Mouse (Mus musculus): ENCODE measurements at regions not wholly inside any gene's neighbourhood (a gene's known extent, or its start where the extent isn't known, plus 50 kb on each side); places are given as distances from the start of the nearest gene placed in this dataset.

GRCm38 (mm10) chr10:23707141-23707540, 79.9 kb downstream of the Rps12 start:
- H3K9ac ChIP-seq = no peak overlapping the region
- H3K4me2 ChIP-seq (replicated peaks) = no peak overlapping the region
- no peaks in the 10 kb centered on the region for H3K36me3 ChIP-seq (replicated peaks; ENCODE audit: control insufficient read depth, insufficient read depth)
- no peak overlapping the region for H3K27ac ChIP-seq
- H3K9me3 ChIP-seq (ENCODE audit: control insufficient read depth, low read length) = no peaks in the 10 kb centered on the region
- 85% methylated on average over 3 of the region's 3 CpGs for WGBS
- no peak for ATAC-seq (ENCODE audit: low FRiP score)
- no peak overlapping the region for H3K4me3 ChIP-seq (replicated peaks; ENCODE audit: low read length)
- no peaks in the 10 kb centered on the region for H3K4me1 ChIP-seq (replicated peaks; ENCODE audit: control insufficient read depth, insufficient read depth, low read length)
- no peak for DNase-seq (ENCODE audit: low spot score)
- no peaks in the 10 kb centered on the region for H3K27me3 ChIP-seq (ENCODE audit: control insufficient read depth, insufficient read depth, low read length)

DNA sequence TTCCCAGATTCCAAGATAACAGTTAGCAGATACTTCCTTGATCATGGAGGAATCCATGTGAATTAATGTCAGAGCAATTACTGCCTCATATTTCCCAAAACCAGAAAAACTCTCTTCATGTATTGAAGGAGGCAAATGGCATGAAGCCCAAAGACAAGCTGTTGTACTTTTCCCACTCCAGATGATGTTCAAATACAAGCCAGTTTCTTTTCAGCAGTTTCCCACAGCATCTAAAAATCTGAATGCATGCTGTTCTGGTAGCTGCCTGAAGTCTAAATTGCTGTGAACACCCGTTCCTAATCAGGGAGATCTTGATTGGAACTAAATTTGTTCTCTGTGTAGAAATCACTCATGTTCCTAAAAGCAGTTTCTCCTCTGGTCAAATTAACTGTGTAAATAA, 83.0 kb downstream of the Rps12 start:
- 83% methylated on average over 1 of the region's 1 CpGs for WGBS
- no peak overlapping the region for H3K9ac ChIP-seq
- H3K36me3 ChIP-seq (replicated peaks; ENCODE audit: control insufficient read depth, insufficient read depth) = no peaks in the 10 kb centered on the region
- no peaks in the 10 kb centered on the region for H3K27me3 ChIP-seq (ENCODE audit: control insufficient read depth, insufficient read depth, low read length)
- no peak overlapping the region for H3K4me3 ChIP-seq (replicated peaks; ENCODE audit: low read length)
- ATAC-seq (ENCODE audit: low FRiP score) (no peak), DNase-seq (ENCODE audit: low spot score) (no peak)
- no peak overlapping the region for H3K4me2 ChIP-seq (replicated peaks)
- H3K9me3 ChIP-seq (ENCODE audit: control insufficient read depth, low read length) = no peaks in the 10 kb centered on the region
- no peak overlapping the region for H3K27ac ChIP-seq
- H3K4me1 ChIP-seq (replicated peaks; ENCODE audit: control insufficient read depth, insufficient read depth, low read length) = no peaks in the 10 kb centered on the region

- no peak overlapping the region for H3K9ac ChIP-seq
- ATAC-seq (ENCODE audit: low FRiP score) (no peak), DNase-seq (ENCODE audit: low spot score) (no peak)
- 85% methylated on average over 2 of the region's 2 CpGs for WGBS
- H3K4me1 ChIP-seq (replicated peaks; ENCODE audit: control insufficient read depth, insufficient read depth, low read length) = no peaks in the 10 kb centered on the region
- no peaks in the 10 kb centered on the region for H3K27me3 ChIP-seq (ENCODE audit: control insufficient read depth, insufficient read depth, low read length)
- no peak overlapping the region for H3K4me3 ChIP-seq (replicated peaks; ENCODE audit: low read length)
- H3K4me2 ChIP-seq (replicated peaks) = no peak overlapping the region
- H3K36me3 ChIP-seq (replicated peaks; ENCODE audit: control insufficient read depth, insufficient read depth) = no peaks in the 10 kb centered on the region
- no peak overlapping the region for H3K27ac ChIP-seq
- H3K9me3 ChIP-seq (ENCODE audit: control insufficient read depth, low read length) = no peaks in the 10 kb centered on the region
Measured at GRCm38 (mm10) chr10:23691291-23691690, 95.8 kb downstream of the Rps12 start.

GRCm38 (mm10) chr10:23686969-23687368, 100.1 kb downstream of the Rps12 start:
- no peak for ATAC-seq (ENCODE audit: low FRiP score)
- Histone ChIP-seq H3K9ac (no peak overlapping the region), H3K4me1 (replicated peaks; ENCODE audit: control insufficient read depth, insufficient read depth, low read length) (no peaks in the 10 kb centered on the region), H3K27me3 (ENCODE audit: control insufficient read depth, insufficient read depth, low read length) (no peaks in the 10 kb centered on the region), H3K4me2 (replicated peaks) (no peak overlapping the region), H3K36me3 (replicated peaks; ENCODE audit: control insufficient read depth, insufficient read depth) (no peaks in the 10 kb centered on the region), H3K4me3 (replicated peaks; ENCODE audit: low read length) (no peak overlapping the region), H3K27ac (no peak overlapping the region), H3K9me3 (ENCODE audit: control insufficient read depth, low read length) (no peaks in the 10 kb centered on the region)
- no peak for DNase-seq (ENCODE audit: low spot score)
- WGBS = 59% methylated on average over 10 of the region's 10 CpGs

GRCm38 (mm10) chr10:23683078-23683477, 104.0 kb downstream of the Rps12 start:
- no peaks in the 10 kb centered on the region for H3K4me1 ChIP-seq (replicated peaks; ENCODE audit: control insufficient read depth, insufficient read depth, low read length)
- H3K27me3 ChIP-seq (ENCODE audit: control insufficient read depth, insufficient read depth, low read length) = no peaks in the 10 kb centered on the region
- DNase-seq (ENCODE audit: low spot score) (no peak), ATAC-seq (ENCODE audit: low FRiP score) (no peak)
- 94% methylated on average over 4 of the region's 4 CpGs for WGBS
- H3K27ac ChIP-seq = no peak overlapping the region
- no peak overlapping the region for H3K4me3 ChIP-seq (replicated peaks; ENCODE audit: low read length)
- H3K4me2 ChIP-seq (replicated peaks) = no peak overlapping the region
- no peaks in the 10 kb centered on the region for H3K36me3 ChIP-seq (replicated peaks; ENCODE audit: control insufficient read depth, insufficient read depth)
- no peak overlapping the region for H3K9ac ChIP-seq
- H3K9me3 ChIP-seq (ENCODE audit: control insufficient read depth, low read length) = no peaks in the 10 kb centered on the region

GRCm38 (mm10) chr10:23675911-23676310, 111.2 kb downstream of the Rps12 start:
- WGBS = 41% methylated on average over 6 of the region's 6 CpGs
- H3K27me3 ChIP-seq (ENCODE audit: control insufficient read depth, insufficient read depth, low read length) = no peaks in the 10 kb centered on the region
- H3K4me2 ChIP-seq (replicated peaks) = no peak overlapping the region
- H3K36me3 ChIP-seq (replicated peaks; ENCODE audit: control insufficient read depth, insufficient read depth) = no peaks in the 10 kb centered on the region
- H3K9ac ChIP-seq = no peak overlapping the region
- peaks cover 5% of the 10 kb centered on the region; the same call in 1 of the 2 replicates for H3K4me1 ChIP-seq (replicated peaks; ENCODE audit: control insufficient read depth, insufficient read depth, low read length)
- DNase-seq (ENCODE audit: low spot score) (no peak), ATAC-seq (ENCODE audit: low FRiP score) (no peak)
- no peak overlapping the region for H3K4me3 ChIP-seq (replicated peaks; ENCODE audit: low read length)
- H3K27ac ChIP-seq = no peak overlapping the region
- H3K9me3 ChIP-seq (ENCODE audit: control insufficient read depth, low read length) = no peaks in the 10 kb centered on the region

- peak overlapping the region; percentile 58 for H3K27ac ChIP-seq
- H3K9ac ChIP-seq = 0 out of 2 replicates have a peak overlapping the region, but pooled peaks have one; percentile 26
- H3K4me2 ChIP-seq (replicated peaks) = peak overlapping the region; percentile 15
- peak; percentile 92 for ATAC-seq (ENCODE audit: low FRiP score)
- DNase-seq (ENCODE audit: low spot score) = peak; percentile 74
- peaks cover 5% of the 10 kb centered on the region; the same call in 1 of the 2 replicates for H3K4me1 ChIP-seq (replicated peaks; ENCODE audit: control insufficient read depth, insufficient read depth, low read length)
- 12% methylated on average over 16 of the region's 16 CpGs for WGBS
- no peak overlapping the region for H3K4me3 ChIP-seq (replicated peaks; ENCODE audit: low read length)
- no peaks in the 10 kb centered on the region for H3K36me3 ChIP-seq (replicated peaks; ENCODE audit: control insufficient read depth, insufficient read depth)
- H3K27me3 ChIP-seq (ENCODE audit: control insufficient read depth, insufficient read depth, low read length) = no peaks in the 10 kb centered on the region
- H3K9me3 ChIP-seq (ENCODE audit: control insufficient read depth, low read length) = no peaks in the 10 kb centered on the region
Measured at GRCm38 (mm10) chr10:23674633-23675515, 112.2 kb downstream of the Rps12 start.

GRCm38 (mm10) chr10:23672296-23672695, 114.8 kb downstream of the Rps12 start:
- no peak overlapping the region for H3K4me3 ChIP-seq (replicated peaks; ENCODE audit: low read length)
- no peak overlapping the region for H3K9ac ChIP-seq
- H3K4me2 ChIP-seq (replicated peaks) = no peak overlapping the region
- peaks cover 5% of the 10 kb centered on the region; the same call in 1 of the 2 replicates for H3K4me1 ChIP-seq (replicated peaks; ENCODE audit: control insufficient read depth, insufficient read depth, low read length)
- no peak for DNase-seq (ENCODE audit: low spot score)
- no peak for ATAC-seq (ENCODE audit: low FRiP score)
- WGBS = 81% methylated on average over 4 of the region's 4 CpGs
- H3K9me3 ChIP-seq (ENCODE audit: control insufficient read depth, low read length) = no peaks in the 10 kb centered on the region
- no peaks in the 10 kb centered on the region for H3K36me3 ChIP-seq (replicated peaks; ENCODE audit: control insufficient read depth, insufficient read depth)
- H3K27ac ChIP-seq = no peak overlapping the region
- H3K27me3 ChIP-seq (ENCODE audit: control insufficient read depth, insufficient read depth, low read length) = no peaks in the 10 kb centered on the region

GRCm38 (mm10) chr10:23671494-23671893, 115.6 kb downstream of the Rps12 start:
- H3K4me2 ChIP-seq (replicated peaks) = no peak overlapping the region
- ATAC-seq (ENCODE audit: low FRiP score) (no peak), DNase-seq (ENCODE audit: low spot score) (no peak)
- H3K4me1 ChIP-seq (replicated peaks; ENCODE audit: control insufficient read depth, insufficient read depth, low read length) = peaks cover 5% of the 10 kb centered on the region; the same call in 1 of the 2 replicates
- H3K27ac ChIP-seq = no peak overlapping the region
- no peaks in the 10 kb centered on the region for H3K36me3 ChIP-seq (replicated peaks; ENCODE audit: control insufficient read depth, insufficient read depth)
- 33% methylated on average over 8 of the region's 8 CpGs for WGBS
- H3K9ac ChIP-seq = no peak overlapping the region
- H3K9me3 ChIP-seq (ENCODE audit: control insufficient read depth, low read length) = no peaks in the 10 kb centered on the region
- no peak overlapping the region for H3K4me3 ChIP-seq (replicated peaks; ENCODE audit: low read length)
- no peaks in the 10 kb centered on the region for H3K27me3 ChIP-seq (ENCODE audit: control insufficient read depth, insufficient read depth, low read length)
